Mouse (Mus musculus) cortical plate, adult 2 months (tissue): ENCODE results near the gene Lsamp.

ENCODE experiments used
- CTCF ChIP-seq: fragments of 200-500 bp; IDR thresholded peaks from 2 replicates; pipeline ENCODE4 v1.5.1; 2011; ENCODE audit warnings: mild to moderate bottlenecking, control low read depth, low read length; ENCODE audit not compliant: insufficient read depth; ENCODE audit errors: extremely low read depth
- POLR2A ChIP-seq: fragments of 200-500 bp; IDR thresholded peaks from 2 replicates; pipeline ENCODE4 v1.6.1; 2011; ENCODE audit warnings: mild to moderate bottlenecking, low read length, control low read depth; ENCODE audit not compliant: insufficient read depth; ENCODE audit errors: extremely low read depth

DNA sequence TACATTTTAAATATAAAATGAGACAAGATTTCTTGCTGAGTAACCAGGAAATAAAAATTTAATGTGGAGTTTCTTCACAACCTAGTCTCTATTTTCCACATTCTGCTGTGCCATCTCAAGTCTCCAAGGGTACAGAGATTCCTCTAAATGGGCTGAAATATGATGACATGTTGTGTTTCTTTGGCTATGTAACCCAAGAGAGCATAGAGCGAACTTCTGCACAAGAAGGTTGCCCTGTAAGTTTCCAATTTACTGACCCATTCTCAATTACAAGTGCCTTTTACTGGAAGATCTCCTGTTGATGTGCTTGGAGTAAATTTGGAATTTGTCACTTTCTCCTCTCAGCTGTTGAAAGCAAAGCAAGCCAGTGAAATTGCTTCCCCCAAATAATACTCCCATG, 571.4 kb downstream of the Lsamp start:
- TF ChIP-seq CTCF = no peak
- no peak for TF ChIP-seq POLR2A
